Mouse (Mus musculus) kidney, postnatal 36 days (tissue): ENCODE measurements around the gene Dab1.

Source experiments
- DNase-seq, 2 experiments: peaks; one replicate each; pipeline ENCODE4 v3.0.0; 2021 to 2022; ENCODE audit warnings: mixed read lengths in 2 of 2

Dab1 gene

GRCm38 (mm10) chr4:103619321-103619945 is at the start of gene Dab1:
TSS of gene Dab1 (plus strand) at chr4:103619359.
- DNase-seq: no peak

- peak in 1 of 2 experiments; percentile 19 for DNase-seq
These were observed 47.3 kb upstream of the Dab1 start for GRCm38 (mm10) chr4:103571721-103572352.

- DNase-seq: no peak
These were observed 43.6 kb upstream of the Dab1 start for GRCm38 (mm10) chr4:103575556-103575955.

- DNase-seq: no peak
These were observed 42.9 kb upstream of the Dab1 start for GRCm38 (mm10) chr4:103576305-103576704.

- no peak for DNase-seq
These were observed 41.9 kb upstream of the Dab1 start for GRCm38 (mm10) chr4:103577111-103577815.

- DNase-seq: no peak
These were observed 41.3 kb upstream of the Dab1 start for GRCm38 (mm10) chr4:103577821-103578220.

GRCm38 (mm10) chr4:103580021-103580420 is 39.1 kb upstream of the Dab1 start:
- no peak for DNase-seq

GRCm38 (mm10) chr4:103615011-103615410 is 4.1 kb upstream of the Dab1 start:
- DNase-seq: no peak

- DNase-seq: no peak
These were observed 800 bp downstream of the Dab1 start for GRCm38 (mm10) chr4:103619946-103620371.

- no peak for DNase-seq
These were observed 1.5 kb downstream of the Dab1 start for GRCm38 (mm10) chr4:103620590-103621155.

GRCm38 (mm10) chr4:103621586-103621985 is 2.4 kb downstream of the Dab1 start:
- DNase-seq: no peak

- no peak for DNase-seq
These were observed 11.0 kb downstream of the Dab1 start for GRCm38 (mm10) chr4:103630177-103630576.

GRCm38 (mm10) chr4:103636168-103636776 is 17.1 kb downstream of the Dab1 start:
- DNase-seq: no peak

- DNase-seq: no peak
These were observed 29.2 kb downstream of the Dab1 start for GRCm38 (mm10) chr4:103648209-103648896.

GRCm38 (mm10) chr4:103655740-103656139 is 36.6 kb downstream of the Dab1 start:
- DNase-seq: no peak

- no peak for DNase-seq
These were observed 42.2 kb downstream of the Dab1 start for GRCm38 (mm10) chr4:103661386-103661785.

- no peak for DNase-seq
These were observed 48.3 kb downstream of the Dab1 start for GRCm38 (mm10) chr4:103667438-103667837.

- DNase-seq: peak in 1 of 2 experiments; percentile 3
These were observed 58.0 kb downstream of the Dab1 start for GRCm38 (mm10) chr4:103677195-103677594.

GRCm38 (mm10) chr4:103678501-103678900 is 59.3 kb downstream of the Dab1 start:
- DNase-seq: no peak

- DNase-seq: no peak
These were observed 66.0 kb downstream of the Dab1 start for GRCm38 (mm10) chr4:103685136-103685535.

- no peak for DNase-seq
These were observed 72.6 kb downstream of the Dab1 start for GRCm38 (mm10) chr4:103691717-103692116.

GRCm38 (mm10) chr4:103699755-103700154 is 80.6 kb downstream of the Dab1 start:
- DNase-seq: no peak

- no peak for DNase-seq
These were observed 81.2 kb downstream of the Dab1 start for GRCm38 (mm10) chr4:103700392-103700791.
